Mouse (Mus musculus) heart, postnatal 4 days (tissue): ENCODE data around the gene Mpzl1. TPM values are rescaled to one million over a fixed set of nuclear protein-coding genes. Genes with fewer than 3 reads are reported as not detected.
"Not testable (repeated sequence)": the region's sequence is repeated elsewhere in the genome, so short reads cannot be mapped to it uniquely, and the experiment has no call there.

ENCODE experiments used
- DNase-seq: peaks from one replicate; pipeline ENCODE4 v3.0.0; 2021
- total RNA-seq, 2 experiments: library from RNA; stranded (reverse); gene quantifications; 2 replicates each; pipeline ENCODE4 v1.2.3; 2021

Mpzl1 gene
- total RNA-seq = 10 to 100 TPM; 65.0 to 65.2 TPM

- DNase-seq = peak; percentile 99
Measured at GRCm38 (mm10) chr1:165634151-165634884, at the start of gene Mpzl1. Gene Mpzl1, minus strand, starts transcription at chr1:165634538.

DNA sequence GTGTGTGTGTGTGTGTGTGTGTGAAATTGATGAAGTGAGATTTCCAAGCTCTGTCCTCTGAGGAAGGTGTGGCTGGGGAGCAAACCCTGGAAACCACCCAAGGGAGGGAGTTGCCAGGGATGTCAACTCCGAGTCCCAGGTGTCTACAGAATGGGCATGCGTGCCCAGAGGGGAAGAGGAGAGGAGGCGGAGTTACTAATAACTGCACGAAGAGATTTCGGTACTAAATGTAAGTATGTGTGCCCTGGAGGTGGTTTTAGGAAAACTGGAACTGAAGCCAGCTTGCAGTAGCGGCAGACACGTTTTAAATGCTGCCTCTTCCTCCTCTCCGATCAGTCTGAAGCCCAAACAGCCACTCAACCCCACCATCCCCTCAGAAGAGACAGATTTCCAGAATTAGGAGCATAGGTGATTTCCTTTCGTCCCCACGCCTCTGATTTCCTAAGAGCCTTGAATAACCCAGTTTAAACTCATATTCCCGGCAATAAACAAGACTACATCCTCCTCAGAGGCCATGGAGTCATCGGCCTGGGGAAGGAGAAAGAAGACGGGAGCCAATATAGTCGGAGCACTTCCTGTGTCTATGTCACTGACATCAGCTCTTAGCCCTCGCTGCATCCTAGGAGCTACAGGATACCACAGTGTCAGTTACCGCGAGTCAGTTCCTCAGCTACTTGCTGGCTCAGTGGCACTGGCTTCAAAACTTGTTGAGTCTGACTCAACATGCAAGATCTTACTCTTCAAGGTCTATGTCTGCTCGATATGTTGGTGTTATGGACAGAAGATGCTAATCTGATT, 47.9 kb upstream of the Mpzl1 start:
- DNase-seq = no peak

DNA sequence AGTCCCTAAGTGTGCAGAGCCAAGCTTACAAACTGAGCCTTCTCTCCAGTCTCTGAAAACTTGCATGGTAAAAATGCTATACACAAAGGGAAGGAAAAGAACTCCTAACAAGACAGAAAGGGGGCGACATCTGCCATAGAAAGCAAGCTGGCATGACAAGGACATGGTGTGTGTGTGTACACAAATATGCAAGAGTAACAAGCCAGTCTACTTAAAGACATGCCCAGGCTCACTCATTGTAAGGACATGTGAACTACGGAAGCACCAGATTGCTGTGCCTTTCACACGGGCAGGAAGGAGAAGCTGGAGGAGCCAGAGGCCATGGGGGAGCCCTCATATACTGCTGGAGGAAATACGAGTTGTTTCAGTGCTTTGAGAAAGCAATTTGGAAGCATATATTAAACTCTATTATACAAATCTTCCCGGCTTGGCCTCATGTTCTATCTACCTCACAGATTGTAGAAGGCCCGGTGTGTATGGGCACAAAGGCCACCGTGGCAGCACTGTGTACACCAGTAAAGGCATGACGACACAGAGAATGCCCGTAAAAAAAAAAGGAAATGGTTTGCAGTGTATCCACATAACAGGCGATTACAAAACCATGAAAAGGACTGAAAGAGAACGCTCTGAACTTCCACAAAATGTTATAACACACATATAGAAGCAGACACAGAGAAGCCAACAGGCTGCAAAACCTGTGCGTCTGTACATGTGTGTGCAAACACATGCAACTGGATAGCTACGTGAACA, 46.9 kb upstream of the Mpzl1 start:
- DNase-seq = no peak

- DNase-seq = not testable (repeated sequence)
Measured at GRCm38 (mm10) chr1:165680086-165680485, 45.7 kb upstream of the Mpzl1 start.

DNA sequence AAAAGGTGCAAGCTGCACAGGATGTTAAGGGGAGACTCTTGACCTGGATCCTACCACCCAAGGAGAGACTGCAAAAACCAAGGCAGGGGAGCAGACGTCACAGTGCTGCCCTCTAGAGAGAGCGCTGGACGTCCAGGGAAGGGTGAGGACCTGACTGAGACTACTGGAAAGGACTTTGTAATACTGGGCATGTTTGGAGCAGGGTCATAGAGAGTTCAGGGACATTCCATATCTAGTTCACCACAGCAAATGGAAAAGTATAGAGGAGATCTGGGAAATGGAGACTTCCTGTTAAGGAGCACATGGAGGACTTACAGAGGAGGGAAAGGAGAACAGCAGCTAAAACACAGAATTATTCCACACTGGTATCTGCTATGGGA, 45.3 kb upstream of the Mpzl1 start:
- DNase-seq = no peak

DNA sequence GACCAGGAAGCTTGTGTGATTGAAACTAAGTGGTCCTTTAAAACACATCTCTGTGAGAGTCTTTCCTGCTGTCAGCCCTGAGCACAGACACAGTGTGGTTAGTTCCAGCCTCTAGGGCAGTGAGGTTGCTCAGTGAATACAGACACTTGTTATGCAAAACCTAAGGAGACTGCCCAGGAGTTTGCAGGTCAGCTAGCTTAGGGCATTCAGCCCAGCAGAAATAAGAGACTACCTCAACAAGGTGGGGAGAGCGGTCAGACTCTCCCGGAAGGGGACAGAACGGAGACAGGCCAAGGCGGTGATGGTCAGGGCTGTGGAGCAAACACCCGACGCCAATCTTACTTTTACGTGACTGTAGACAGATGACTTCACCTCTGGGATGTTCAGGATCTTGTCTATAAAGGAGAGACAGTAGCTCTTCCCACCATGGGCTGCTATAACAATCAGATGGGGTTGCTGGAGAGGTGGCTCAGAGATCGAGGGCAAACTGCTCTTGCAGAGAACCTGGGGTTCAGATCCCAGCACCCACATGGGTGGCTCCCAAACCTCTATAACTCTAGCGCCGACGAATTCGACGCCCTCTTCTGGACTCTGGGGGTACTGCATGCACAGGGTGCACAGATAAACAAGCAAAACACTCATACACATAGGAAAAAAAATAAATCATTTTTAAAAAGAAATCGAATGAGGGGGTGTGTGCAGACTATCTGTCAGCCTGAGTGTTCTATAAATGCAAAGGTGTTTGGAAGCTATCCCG, 44.7 kb upstream of the Mpzl1 start:
- no peak for DNase-seq

DNA sequence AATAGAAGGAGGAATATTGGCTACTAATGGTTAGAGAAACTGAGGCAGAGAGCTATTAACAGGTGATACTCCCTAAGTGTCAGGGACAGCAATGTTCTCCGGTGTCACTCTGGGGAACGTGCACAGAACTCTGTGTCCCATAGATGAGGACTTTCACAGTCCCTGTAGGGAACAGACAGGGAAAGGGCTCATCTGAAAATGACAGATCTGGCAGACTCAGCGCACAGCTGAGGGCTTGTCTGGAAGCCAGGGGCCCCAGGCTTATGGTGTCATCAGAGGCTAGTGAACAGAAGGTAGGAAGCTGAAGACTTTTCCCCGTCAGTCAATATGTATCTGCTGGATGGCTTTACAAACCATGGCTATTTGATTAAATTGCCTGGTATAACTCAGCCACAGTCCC, 43.2 kb upstream of the Mpzl1 start:
- no peak for DNase-seq

GRCm38 (mm10) chr1:165676993-165677392, 42.7 kb upstream of the Mpzl1 start:
- DNase-seq = no peak

DNA sequence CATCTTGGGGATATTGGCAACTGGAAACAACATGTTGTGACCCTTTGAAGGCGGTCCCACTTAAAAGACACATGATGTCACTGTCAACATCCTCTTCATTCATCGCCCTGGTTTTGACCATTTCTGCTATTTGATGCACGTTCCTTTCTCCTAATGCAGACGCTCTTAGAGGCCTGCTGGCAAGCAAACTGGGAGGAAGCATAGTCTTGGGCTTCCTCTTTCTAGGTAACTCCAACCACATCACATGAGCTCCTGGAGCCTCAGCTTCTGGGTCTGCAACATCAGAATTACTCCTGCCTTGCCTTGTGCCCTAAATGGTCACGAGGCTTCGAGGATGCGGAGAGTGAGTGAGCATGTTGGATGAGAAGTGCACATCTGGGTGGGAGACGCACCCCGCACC, 40.8 kb upstream of the Mpzl1 start:
- DNase-seq = no peak

DNA sequence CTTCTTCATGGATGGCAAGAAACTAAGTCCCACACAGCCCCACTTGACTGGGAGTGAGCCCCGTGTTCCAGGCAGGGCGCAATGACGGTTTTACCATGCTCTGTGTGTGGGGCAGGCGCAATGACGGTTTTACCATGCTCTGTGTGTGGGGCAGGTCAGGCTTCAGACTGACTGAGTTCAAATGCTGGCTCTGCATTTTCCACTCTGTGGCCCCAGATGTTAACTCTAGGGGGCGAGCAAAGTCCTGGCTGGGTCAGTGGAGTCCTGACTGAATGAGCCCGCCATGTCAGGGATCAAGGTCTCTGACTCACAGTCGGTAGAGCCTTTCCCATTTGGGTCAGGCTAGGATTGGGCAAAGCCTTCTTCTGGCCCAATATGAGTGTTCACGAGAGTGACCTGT, 38.0 kb upstream of the Mpzl1 start:
- no peak for DNase-seq

GRCm38 (mm10) chr1:165670056-165670455, 35.7 kb upstream of the Mpzl1 start:
- no peak for DNase-seq

- no peak for DNase-seq
Measured at GRCm38 (mm10) chr1:165668904-165669303, 34.6 kb upstream of the Mpzl1 start.

- DNase-seq = peak; percentile 73
Measured at GRCm38 (mm10) chr1:165667380-165667779, 33.0 kb upstream of the Mpzl1 start.

- DNase-seq = no peak
Measured at GRCm38 (mm10) chr1:165666944-165667343, 32.6 kb upstream of the Mpzl1 start.

DNA sequence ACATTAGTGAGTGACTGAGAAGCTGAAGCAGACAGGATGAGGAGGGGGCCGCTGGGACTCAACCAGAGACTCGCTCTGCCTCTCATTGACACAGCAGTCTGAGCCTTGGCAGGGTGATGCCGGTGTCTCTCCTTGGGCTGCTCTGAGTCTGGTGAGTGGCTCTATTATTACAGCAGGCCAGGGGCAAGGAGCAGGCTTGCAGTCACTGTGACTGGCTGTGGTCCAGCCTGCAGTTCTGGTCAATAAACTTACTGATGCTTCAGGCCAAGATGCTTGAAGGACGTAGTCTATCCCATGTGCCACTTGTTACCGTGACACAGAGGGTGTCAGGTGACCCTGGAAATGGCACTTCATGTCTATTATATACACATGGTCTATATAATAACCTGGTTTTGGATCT, 31.4 kb upstream of the Mpzl1 start:
- DNase-seq = no peak

DNA sequence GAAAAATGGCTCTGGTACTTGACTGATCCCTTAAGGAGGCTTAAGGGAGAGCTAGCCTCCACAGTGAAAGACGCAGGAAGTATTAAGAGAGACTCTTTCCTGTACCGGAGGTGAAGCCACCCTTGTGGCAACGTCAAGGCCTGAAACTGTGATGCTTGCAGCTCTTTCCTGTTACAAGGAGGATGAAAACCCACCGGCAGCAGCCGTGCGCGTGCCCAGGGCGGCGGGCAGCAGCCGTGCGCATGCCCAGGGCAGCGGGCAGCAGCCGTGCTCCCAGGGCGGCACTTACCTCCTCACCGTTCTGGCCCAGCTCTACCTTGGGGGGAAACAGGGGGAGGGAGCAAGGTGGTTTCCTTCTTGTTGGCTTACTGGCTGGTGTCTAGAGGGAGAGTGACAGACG, 28.9 kb upstream of the Mpzl1 start:
- no peak for DNase-seq

DNA sequence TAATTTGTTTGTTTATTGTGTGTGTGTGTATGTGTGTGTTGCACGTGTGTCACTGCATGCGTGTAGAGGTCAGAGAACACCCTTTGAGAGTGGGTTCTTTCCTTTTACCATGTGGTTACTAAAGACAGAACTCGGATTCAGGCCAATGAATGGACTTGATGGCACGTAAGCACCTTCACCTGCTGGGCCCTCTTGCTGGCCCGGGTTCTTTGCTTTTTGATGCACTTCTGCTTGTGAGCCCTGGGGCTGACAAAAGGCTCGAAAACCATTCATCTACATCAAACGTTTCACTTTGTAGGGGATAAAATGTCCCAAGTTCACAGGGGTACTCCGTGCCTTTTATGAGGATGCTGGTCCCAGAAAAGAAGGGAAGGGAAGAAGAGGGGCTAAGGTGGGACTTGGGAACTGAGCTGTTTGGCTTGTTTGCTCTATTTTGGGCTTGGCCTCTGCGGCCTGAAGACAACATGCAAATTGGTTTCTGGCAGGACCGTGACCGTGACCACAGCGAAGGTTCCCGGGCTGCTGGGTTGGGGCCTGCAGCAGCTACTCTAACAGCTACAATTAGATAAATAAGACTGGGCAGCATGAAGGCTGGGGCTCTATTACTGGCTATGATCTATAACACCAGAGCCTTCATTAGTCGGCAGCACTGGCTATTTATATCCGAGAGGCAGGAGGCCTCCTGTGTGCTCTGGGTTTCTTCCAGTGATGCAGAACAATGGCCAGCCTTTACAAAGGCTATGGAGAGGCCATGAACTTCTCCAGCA, 28.3 kb upstream of the Mpzl1 start:
- peak; percentile 58 for DNase-seq

DNA sequence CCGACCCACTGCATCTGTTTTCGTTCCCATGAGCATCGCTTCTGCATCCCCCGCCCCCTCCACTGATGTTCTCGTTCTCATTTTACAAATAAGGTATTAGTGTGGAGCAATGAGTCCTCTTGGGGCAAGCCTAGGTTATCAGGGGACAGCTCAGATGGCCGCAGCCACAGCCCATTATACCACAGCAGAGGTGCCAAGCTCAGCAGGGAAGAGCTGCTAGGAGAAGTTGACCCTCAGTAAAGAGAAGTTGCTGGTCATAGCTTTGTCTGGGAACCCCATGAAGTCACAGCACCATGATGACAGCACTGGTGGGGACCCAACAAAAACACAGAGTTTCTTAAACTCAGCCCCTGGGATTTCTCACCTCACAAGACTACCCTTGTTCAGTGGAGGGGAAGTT, 27.4 kb upstream of the Mpzl1 start:
- no peak for DNase-seq

GRCm38 (mm10) chr1:165661191-165661590, 26.9 kb upstream of the Mpzl1 start:
- DNase-seq = no peak

GRCm38 (mm10) chr1:165660774-165661173, 26.4 kb upstream of the Mpzl1 start:
- peak; percentile 77 for DNase-seq

DNA sequence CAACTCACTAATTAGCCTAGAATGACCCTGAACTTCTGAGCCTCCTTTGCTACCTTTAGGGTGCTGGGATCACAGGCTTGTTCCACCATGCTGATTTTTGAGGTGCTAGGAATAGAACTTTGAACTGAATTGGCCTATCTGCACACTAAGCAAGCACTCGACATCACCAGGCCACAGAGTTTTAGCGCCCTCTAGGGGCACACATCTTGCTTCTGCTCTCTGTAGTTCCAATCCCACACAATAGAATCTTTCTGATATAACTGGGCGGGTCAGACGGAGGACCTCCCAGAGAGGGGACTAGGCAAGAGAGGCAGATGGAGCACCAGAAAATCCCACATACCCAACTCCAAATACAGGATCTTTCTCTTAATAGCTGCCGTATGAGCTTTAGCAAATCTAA, 24.3 kb upstream of the Mpzl1 start:
- DNase-seq = peak; percentile 84

DNA sequence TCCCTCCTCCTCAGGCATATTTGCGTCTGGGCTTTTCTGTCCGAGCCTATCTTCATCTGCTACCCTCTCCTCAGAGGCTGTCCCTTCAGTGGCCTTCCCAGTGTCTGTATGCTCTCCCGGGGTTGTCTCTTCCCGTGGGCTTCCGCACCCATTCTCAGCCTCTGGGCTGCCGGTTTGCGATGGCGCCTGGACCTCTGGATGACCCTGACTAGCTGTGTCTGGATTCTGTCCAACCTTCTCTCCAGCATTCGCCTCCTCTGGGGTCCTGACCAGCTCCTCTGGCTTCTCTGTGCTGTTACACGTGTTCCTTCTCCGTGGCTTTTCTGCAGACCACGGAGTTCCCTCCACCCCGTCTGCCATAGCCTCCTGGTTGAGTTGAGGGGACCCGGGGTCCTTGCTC, 21.1 kb upstream of the Mpzl1 start:
- DNase-seq = peak; percentile 50
